Mouse (Mus musculus) MEL (cell line): Measurements from ENCODE around the gene Pls3. TPM values are rescaled to one million over a fixed set of nuclear protein-coding genes. Genes with fewer than 3 reads are reported as not detected.

Experiments used
- DNase-seq: peaks from one replicate; pipeline ENCODE4 v3.0.0; 2011; ENCODE audit warnings: low read depth, low spot score
- H3K27ac ChIP-seq: 2 replicates; pipeline ENCODE4 v1.5.1; 2012; ENCODE audit warnings: low read depth, mild to moderate bottlenecking, control low read depth, low read length, moderate library complexity; ENCODE audit not compliant: control insufficient read depth
- H3K27me3 ChIP-seq, 2 experiments: fragments of 150-350 bp in 1 of 2; sonication (generic) in 1 of 2; 2 replicates each; pipeline ENCODE4 v1.6.1; 2012; ENCODE audit warnings: low read length in 2 of 2, mild to moderate bottlenecking in 2 of 2, improper control_type of control experiment in 1 of 2, moderate library complexity in 1 of 2; ENCODE audit not compliant: insufficient read depth in 2 of 2, control insufficient read depth in 1 of 2
- H3K36me3 ChIP-seq, 2 experiments: 2 replicates each; pipeline ENCODE4 v1.6.1; 2012 to 2014; ENCODE audit warnings: low read length in 2 of 2, improper control_type of control experiment in 1 of 2, inconsistent platforms in 1 of 2, mild to moderate bottlenecking in 1 of 2; ENCODE audit not compliant: insufficient read depth in 2 of 2, control insufficient read depth in 1 of 2
- H3K4me1 ChIP-seq, 2 experiments: fragments of 150-350 bp in 1 of 2; sonication (generic) in 1 of 2; 2 replicates each; pipeline ENCODE4 v1.6.1; 2012; ENCODE audit warnings: low read length in 2 of 2, improper control_type of control experiment in 1 of 2, mild to moderate bottlenecking in 1 of 2; ENCODE audit not compliant: insufficient read depth in 2 of 2, control insufficient read depth in 1 of 2
- H3K4me3 ChIP-seq, 2 experiments: fragments of 150-350 bp in 1 of 2; sonication (generic) in 1 of 2; 2 replicates each; pipeline ENCODE4 v1.5.1; 2012; ENCODE audit warnings: low read depth in 2 of 2, low read length in 2 of 2, mild to moderate bottlenecking in 2 of 2, moderate library complexity in 2 of 2, control low read depth in 1 of 2, improper control_type of control experiment in 1 of 2; ENCODE audit not compliant: control insufficient read depth in 1 of 2, insufficient read depth in 1 of 2
- H3K79me2 ChIP-seq: 2 replicates; pipeline ENCODE4 v1.6.1; 2012; ENCODE audit warnings: mild to moderate bottlenecking, low read length, moderate library complexity; ENCODE audit not compliant: control insufficient read depth, poor library complexity, insufficient read depth
- H3K9ac ChIP-seq: 2 replicates; pipeline ENCODE4 v1.6.1; 2012; ENCODE audit warnings: low read depth, mild to moderate bottlenecking, control low read depth, low read length, moderate library complexity; ENCODE audit not compliant: control insufficient read depth, poor library complexity, severe bottlenecking
- H3K9me3 ChIP-seq: fragments of 150-350 bp; sonication (generic); replicated peaks from 2 replicates; pipeline ENCODE4 v1.6.1; 2012; ENCODE audit warnings: mild to moderate bottlenecking, low read length, improper control_type of control experiment, moderate library complexity; ENCODE audit not compliant: insufficient read depth
- CHD2 ChIP-seq: IDR thresholded peaks from 2 replicates; pipeline ENCODE4 v1.6.1; 2011; ENCODE audit warnings: low read length, improper control_type of control experiment
- CTCF ChIP-seq, 3 experiments: IDR thresholded peaks in 2 of 3; conservative IDR thresholded peaks in 1 of 3; 2 replicates each; pipeline ENCODE4 v1.5.1; 2011 to 2012; ENCODE audit warnings: low read length in 3 of 3, low read depth in 2 of 3, mild to moderate bottlenecking in 2 of 3, improper control_type of control experiment in 1 of 3, inconsistent platforms in 1 of 3, mixed read lengths in 1 of 3, moderate library complexity in 1 of 3; ENCODE audit not compliant: control insufficient read depth in 1 of 3, insufficient read depth in 1 of 3, poor library complexity in 1 of 3, severe bottlenecking in 1 of 3
- E2F4 ChIP-seq: IDR thresholded peaks from 2 replicates; pipeline ENCODE4 v1.6.1; 2011; ENCODE audit warnings: low read depth, low read length, improper control_type of control experiment, borderline replicate concordance
- EP300 ChIP-seq, 2 experiments: IDR thresholded peaks; 2 replicates each; pipeline ENCODE4 v1.6.1; 2011; ENCODE audit warnings: improper control_type of control experiment in 2 of 2, low read length in 2 of 2, low read depth in 1 of 2, mild to moderate bottlenecking in 1 of 2
- ETS1 ChIP-seq: IDR thresholded peaks from 2 replicates; pipeline ENCODE4 v1.6.1; 2012; ENCODE audit warnings: low read depth, mild to moderate bottlenecking, inconsistent platforms, low read length, improper control_type of control experiment, moderate library complexity
- GATA1 ChIP-seq: IDR thresholded peaks from 2 replicates; pipeline ENCODE4 v1.6.1; 2011; ENCODE audit warnings: low read depth, low read length, improper control_type of control experiment
- HCFC1 ChIP-seq: IDR thresholded peaks from 2 replicates; pipeline ENCODE4 v1.6.1; 2012; ENCODE audit warnings: low read depth, mild to moderate bottlenecking, inconsistent platforms, low read length, improper control_type of control experiment, moderate library complexity
- MAFK ChIP-seq: IDR thresholded peaks from 2 replicates; pipeline ENCODE4 v1.6.1; 2011; ENCODE audit warnings: low read depth, mild to moderate bottlenecking, low read length, improper control_type of control experiment, borderline replicate concordance
- MAX ChIP-seq: IDR thresholded peaks from 2 replicates; pipeline ENCODE4 v1.6.1; 2011; ENCODE audit warnings: low read length, improper control_type of control experiment
- MAZ ChIP-seq: IDR thresholded peaks from 2 replicates; pipeline ENCODE4 v1.6.1; 2012; ENCODE audit warnings: low read depth, mild to moderate bottlenecking, inconsistent platforms, low read length, improper control_type of control experiment
- MXI1 ChIP-seq: IDR thresholded peaks from 2 replicates; pipeline ENCODE4 v1.6.1; 2011; ENCODE audit warnings: mild to moderate bottlenecking, low read depth, low read length, improper control_type of control experiment
- MYB ChIP-seq: IDR thresholded peaks from 2 replicates; pipeline ENCODE4 v1.6.1; 2011; ENCODE audit warnings: mild to moderate bottlenecking, low read depth, low read length, improper control_type of control experiment
- NRF1 ChIP-seq: IDR thresholded peaks from 2 replicates; pipeline ENCODE4 v1.6.1; 2014; ENCODE audit warnings: low read depth, mild to moderate bottlenecking, inconsistent platforms, low read length, improper control_type of control experiment, moderate library complexity; ENCODE audit not compliant: poor library complexity, insufficient read depth, severe bottlenecking
- POLR2A ChIP-seq, 2 experiments: IDR thresholded peaks; 2 replicates each; pipeline ENCODE4 v1.6.1; 2011 to 2012; ENCODE audit warnings: low read length in 2 of 2, mild to moderate bottlenecking in 2 of 2, control low read depth in 1 of 2, improper control_type of control experiment in 1 of 2, low read depth in 1 of 2, moderate library complexity in 1 of 2; ENCODE audit not compliant: control insufficient read depth in 1 of 2, insufficient read depth in 1 of 2, poor library complexity in 1 of 2
- POLR2AphosphoS2 ChIP-seq: IDR thresholded peaks from 2 replicates; pipeline ENCODE4 v1.6.1; 2011; ENCODE audit warnings: low read length, improper control_type of control experiment
- RAD21 ChIP-seq: IDR thresholded peaks from 2 replicates; pipeline ENCODE4 v1.6.1; 2011; ENCODE audit warnings: mild to moderate bottlenecking, low read depth, low read length, improper control_type of control experiment
- RCOR1 ChIP-seq: IDR thresholded peaks from 2 replicates; pipeline ENCODE4 v1.6.1; 2012; ENCODE audit warnings: low read depth, mild to moderate bottlenecking, inconsistent platforms, low read length, improper control_type of control experiment
- TCF12 ChIP-seq: IDR thresholded peaks from 2 replicates; pipeline ENCODE4 v1.6.1; 2014; ENCODE audit warnings: low read depth, mild to moderate bottlenecking, inconsistent platforms, low read length, improper control_type of control experiment, moderate library complexity
- ZC3H11A ChIP-seq: IDR thresholded peaks from 2 replicates; pipeline ENCODE4 v1.6.1; 2012; ENCODE audit warnings: low read depth, mild to moderate bottlenecking, inconsistent platforms, low read length, improper control_type of control experiment
- ZKSCAN1 ChIP-seq: IDR thresholded peaks from 2 replicates; pipeline ENCODE4 v1.6.1; 2012; ENCODE audit warnings: low read depth, mild to moderate bottlenecking, inconsistent platforms, low read length, improper control_type of control experiment, moderate library complexity
- ZMIZ1 ChIP-seq: IDR thresholded peaks from 2 replicates; pipeline ENCODE4 v1.6.1; 2012; ENCODE audit warnings: low read depth, mild to moderate bottlenecking, inconsistent platforms, low read length, improper control_type of control experiment, moderate library complexity
- ZNF384 ChIP-seq: IDR thresholded peaks from 2 replicates; pipeline ENCODE4 v1.6.1; 2012; ENCODE audit warnings: low read depth, mild to moderate bottlenecking, inconsistent platforms, low read length, improper control_type of control experiment
- polyA plus RNA-seq, 2 experiments: library from polyadenylated mRNA; stranded (reverse) in 1 of 2; unstranded in 1 of 2; fragments of >175 nt in 1 of 2; fragments of >200 nt in 1 of 2; gene quantifications; 2 replicates each; pipeline versions ENCODE4 v1.2.1 to v1.2.4; 2012; ENCODE audit warnings: low replicate concordance in 2 of 2, low read depth in 1 of 2; ENCODE audit not compliant: insufficient read length in 2 of 2, insufficient read depth in 1 of 2, missing spikeins in 1 of 2
- total RNA-seq: library from RNA; depleted of rRNA; stranded (reverse); fragments of 300-350 nt; gene quantifications from 2 replicates; pipeline ENCODE4 v1.2.3, GENCODE M21; 2012

Gene Pls3
- total and polyA plus RNA-seq, 3 experiments: 1.7 to 4.3 TPM; not detected in 1

- TF ChIP-seq HCFC1: no peak
Measured at GRCm38 (mm10) chrX:75842120-75842519, 32.9 kb downstream of the Pls3 start (continued).

GRCm38 (mm10) chrX:75840263-75840662 is 34.7 kb downstream of the Pls3 start:
- no peak for TF ChIP-seq ZC3H11A
- no peak for TF ChIP-seq CTCF (IDR thresholded peaks at IDR 0.05 in 2 of 3, conservative IDR thresholded peaks at IDR 0.05 in 1 of 3; ENCODE audit: control insufficient read depth in 1 of 3, insufficient read depth in 1 of 3, low read depth in 2 of 3, low read length in 3 of 3, poor library complexity in 1 of 3, severe bottlenecking in 1 of 3)
- TF ChIP-seq EP300 (IDR thresholded peaks at IDR 0.05; ENCODE audit: low read depth in 1 of 2, low read length in 2 of 2): no peak
- no peak for TF ChIP-seq MYB
- no peak for TF ChIP-seq ZNF384
- TF ChIP-seq GATA1: no peak
- TF ChIP-seq MAZ: no peak
- TF ChIP-seq MAFK: no peak
- TF ChIP-seq ZKSCAN1: no peak
- TF ChIP-seq POLR2A (IDR thresholded peaks at IDR 0.05; ENCODE audit: control insufficient read depth in 1 of 2, insufficient read depth in 1 of 2, low read depth in 1 of 2, low read length in 2 of 2, poor library complexity in 1 of 2): no peak
- TF ChIP-seq TCF12: no peak
- TF ChIP-seq ETS1: no peak
- TF ChIP-seq HCFC1: no peak
- no peak for TF ChIP-seq MXI1
- no peak for TF ChIP-seq E2F4
- TF ChIP-seq ZMIZ1: no peak
- TF ChIP-seq RAD21: no peak
- no peak for TF ChIP-seq POLR2AphosphoS2
- no peak overlapping the region for H3K4me3 ChIP-seq
- H3K9me3 ChIP-seq: no peaks in the 10 kb centered on the region
- no peaks in the 10 kb centered on the region for H3K27me3 ChIP-seq
- no peak overlapping the region for H3K9ac ChIP-seq
- H3K4me1 ChIP-seq: peaks cover 3 to 4% of the 10 kb centered on the region in 2 experiments; a peak in 3 of 4 replicates
- no peak for DNase-seq
- no peak overlapping the region for H3K27ac ChIP-seq
- H3K36me3 ChIP-seq: peaks cover 0 to 9% of the 10 kb centered on the region in 2 experiments; a peak in 2 of 4 replicates
- H3K79me2 ChIP-seq: no peaks in the 10 kb centered on the region

- H3K36me3 ChIP-seq: no peaks in the 10 kb centered on the region
- no peak overlapping the region for H3K9ac ChIP-seq
- no peaks in the 10 kb centered on the region for H3K79me2 ChIP-seq
- no peaks in the 10 kb centered on the region for H3K4me1 ChIP-seq
- no peak overlapping the region for H3K4me3 ChIP-seq
- no peak overlapping the region for H3K27ac ChIP-seq
- TF ChIP-seq RCOR1 (no peak), HCFC1 (no peak), NRF1 (no peak), EP300 (IDR thresholded peaks at IDR 0.05; ENCODE audit: low read depth in 1 of 2, low read length in 2 of 2) (no peak), MAFK (no peak), RAD21 (no peak), POLR2AphosphoS2 (no peak), MAX (no peak), TCF12 (no peak), GATA1 (no peak), POLR2A (IDR thresholded peaks at IDR 0.05; ENCODE audit: control insufficient read depth in 1 of 2, insufficient read depth in 1 of 2, low read depth in 1 of 2, low read length in 2 of 2, poor library complexity in 1 of 2) (no peak), CTCF (IDR thresholded peaks at IDR 0.05 in 2 of 3, conservative IDR thresholded peaks at IDR 0.05 in 1 of 3; ENCODE audit: control insufficient read depth in 1 of 3, insufficient read depth in 1 of 3, low read depth in 2 of 3, low read length in 3 of 3, poor library complexity in 1 of 3, severe bottlenecking in 1 of 3) (no peak), CHD2 (no peak)
- no peaks in the 10 kb centered on the region for H3K27me3 ChIP-seq
- peak; percentile 3 for DNase-seq
- no peaks in the 10 kb centered on the region for H3K9me3 ChIP-seq
Measured at GRCm38 (mm10) chrX:75834836-75835235, 40.1 kb downstream of the Pls3 start.
